Mouse (Mus musculus) liver, adult 10 weeks (tissue): ENCODE results near the gene Heatr1. TPM values are rescaled to one million over a fixed set of nuclear protein-coding genes. Genes with fewer than 3 reads are reported as not detected.

ENCODE experiments used
- polyA plus RNA-seq: library from polyadenylated mRNA; stranded (reverse); fragments of 350-450 nt; fragmentation: Illumina TruSeq; extraction: RNeasy Lipid Tissue Mini Kit (QIAGEN cat#74804); gene quantifications from one replicate; pipeline ENCODE4 v1.2.3, GENCODE M21; 2014; ENCODE audit warnings: low read depth, low replicate concordance

The Heatr1 gene
- 7.5 TPM for polyA plus RNA-seq

DNA sequence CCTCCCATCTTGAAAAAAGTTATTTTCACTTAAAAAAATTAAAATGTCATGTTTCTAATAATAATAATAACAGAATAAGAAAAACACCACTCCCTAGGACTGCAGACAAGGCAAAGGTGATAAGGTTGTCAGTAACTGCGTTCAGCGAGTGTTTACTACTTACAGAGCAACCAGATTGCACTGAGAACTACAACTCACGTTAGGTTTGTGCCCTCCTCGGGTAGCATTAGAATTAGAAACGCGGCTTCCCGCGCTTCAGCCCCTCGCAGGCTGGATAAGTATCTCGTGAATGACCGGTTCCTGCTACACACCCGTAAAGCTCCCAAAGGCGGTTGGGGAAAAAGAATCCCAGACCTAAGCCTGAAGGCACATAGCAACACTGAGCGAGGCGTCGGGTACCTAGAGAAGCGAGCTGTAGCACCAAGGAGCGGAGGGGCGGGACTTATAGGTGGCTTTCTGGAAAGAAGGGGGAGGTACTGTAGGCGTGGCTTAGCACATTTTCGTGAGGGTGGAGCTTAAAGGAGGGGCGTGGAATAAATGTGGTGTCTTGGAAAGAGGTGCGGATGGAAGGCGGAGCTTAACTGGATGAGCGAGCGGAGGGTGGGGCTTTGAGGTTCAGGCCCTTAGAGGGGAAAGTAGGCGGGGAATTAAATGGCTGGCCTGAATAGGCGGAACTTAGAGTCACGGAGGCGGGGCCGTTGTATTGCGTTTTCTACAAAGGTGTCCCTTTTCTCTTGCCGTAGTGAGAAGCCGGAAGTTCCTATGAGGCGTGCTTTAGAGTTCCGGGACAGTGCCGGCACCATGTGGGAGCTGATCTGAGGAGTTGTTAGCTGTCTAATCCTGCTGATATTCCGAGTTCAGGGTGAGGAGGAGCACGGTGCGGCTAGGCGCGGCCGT lies at the start of gene Heatr1:
Heatr1 (plus strand) TSS at position 419 of the 897 bp plus-strand sequence.

GRCm38 (mm10) chr13:12464844-12465243 lies 70.0 kb downstream of the Heatr1 start, which contains the start of gene Lgals8:
Lgals8 (minus strand) TSS chr13:12464944.

Other genes with a start within 250 kb of the Heatr1 start
- 4.8 TPM for gene Mtr, start 136.9 kb upstream of the Heatr1 start, polyA plus RNA-seq
- not detected for gene Actn2, start 54.3 kb upstream of the Heatr1 start, polyA plus RNA-seq
- gene Lgals8, start 69.9 kb downstream of the Heatr1 start, polyA plus RNA-seq, result 159 TPM
- 0.05 TPM for gene Edaradd, start 125.4 kb downstream of the Heatr1 start, polyA plus RNA-seq
- gene Ero1lb, start 170.8 kb downstream of the Heatr1 start, polyA plus RNA-seq, result 59.7 TPM